Mouse (Mus musculus): Measurements from ENCODE around the gene Stard3nl. TPM values are rescaled to one million over a fixed set of nuclear protein-coding genes. Genes with fewer than 3 reads are reported as not detected.
A peak's percentile ranks its signal among the peaks of the same experiment; 100 is the strongest.

Gene Stard3nl
- polyA plus RNA-seq, 1 experiment from 2014 or later: 132 TPM

GRCm38 (mm10) chr13:19407953-19408352, 12.4 kb upstream of the Stard3nl start:
- Histone ChIP-seq H3K4me2 (no peak overlapping the region), H3K27me3 (no peaks in the 10 kb centered on the region), H3K4me1 (no peaks in the 10 kb centered on the region), H3K9ac (no peak overlapping the region), H3K36me3 (replicated peaks) (no peaks in the 10 kb centered on the region), H3K4me3 (replicated peaks) (no peak overlapping the region), H3K27ac (no peak overlapping the region), H3K9me3 (no peaks in the 10 kb centered on the region)
- WGBS: 92% methylated on average over 2 of the region's 2 CpGs
- no peak for ATAC-seq (ENCODE audit: low FRiP score)

- H3K27me3 ChIP-seq: no peaks in the 10 kb centered on the region
- WGBS: 86% methylated on average over 2 of the region's 2 CpGs
- no peaks in the 10 kb centered on the region for H3K36me3 ChIP-seq (replicated peaks)
- no peaks in the 10 kb centered on the region for H3K9me3 ChIP-seq
- H3K4me1 ChIP-seq: no peaks in the 10 kb centered on the region
- no peak for ATAC-seq (ENCODE audit: low FRiP score)
- H3K9ac ChIP-seq: no peak overlapping the region
- H3K27ac ChIP-seq: no peak overlapping the region
- H3K4me3 ChIP-seq (replicated peaks): no peak overlapping the region
- no peak overlapping the region for H3K4me2 ChIP-seq
Measured at GRCm38 (mm10) chr13:19404623-19405022, 9.0 kb upstream of the Stard3nl start.

- peak overlapping the region; percentile 89 for H3K9ac ChIP-seq
- H3K9me3 ChIP-seq: no peaks in the 10 kb centered on the region
- peak overlapping the region; percentile 82 for H3K4me3 ChIP-seq (replicated peaks)
- H3K27me3 ChIP-seq: no peaks in the 10 kb centered on the region
- WGBS: under 1% methylated on average over 25 of the region's 25 CpGs
- no peaks in the 10 kb centered on the region for H3K36me3 ChIP-seq (replicated peaks)
- peak; percentile 86 for ATAC-seq (ENCODE audit: low FRiP score)
- H3K4me1 ChIP-seq: peaks cover 25% of the 10 kb centered on the region
- peak overlapping the region; percentile 60 for H3K4me2 ChIP-seq
- H3K27ac ChIP-seq: peak overlapping the region; percentile 83
Measured at GRCm38 (mm10) chr13:19394798-19395687, 552 bp downstream of the Stard3nl start.

- peak overlapping the region; percentile 60 for H3K4me2 ChIP-seq
Measured at GRCm38 (mm10) chr13:19394171-19394570, 1.4 kb downstream of the Stard3nl start.

GRCm38 (mm10) chr13:19393731-19394130, 1.9 kb downstream of the Stard3nl start:
- no peaks in the 10 kb centered on the region for H3K27me3 ChIP-seq
- no peaks in the 10 kb centered on the region for H3K36me3 ChIP-seq (replicated peaks)
- no peak overlapping the region for H3K9ac ChIP-seq
- WGBS: 81% methylated on average over 2 of the region's 2 CpGs
- no peaks in the 10 kb centered on the region for H3K9me3 ChIP-seq
- no peak overlapping the region; the same call in 1 of the 2 replicates for H3K4me2 ChIP-seq
- no peak overlapping the region for H3K27ac ChIP-seq
- no peak for ATAC-seq (ENCODE audit: low FRiP score)
- H3K4me3 ChIP-seq (replicated peaks): no peak overlapping the region
- H3K4me1 ChIP-seq: peaks cover 28% of the 10 kb centered on the region

More at GRCm38 (mm10) chr13:19394171-19394570, 1.4 kb downstream of the Stard3nl start:
- H3K4me3 ChIP-seq (replicated peaks): no peak overlapping the region; the same call in 1 of the 2 replicates
- H3K27ac ChIP-seq: no peak overlapping the region
- no peak overlapping the region for H3K9ac ChIP-seq
- WGBS: 75% methylated on average over 4 of the region's 4 CpGs
- H3K9me3 ChIP-seq: no peaks in the 10 kb centered on the region
- no peak for ATAC-seq (ENCODE audit: low FRiP score)
- H3K27me3 ChIP-seq: no peaks in the 10 kb centered on the region
- no peaks in the 10 kb centered on the region for H3K36me3 ChIP-seq (replicated peaks)
- H3K4me1 ChIP-seq: peaks cover 28% of the 10 kb centered on the region

GRCm38 (mm10) chr13:19391608-19392007, 4.0 kb downstream of the Stard3nl start:
- H3K27me3 ChIP-seq: no peaks in the 10 kb centered on the region
- no peak overlapping the region for H3K4me2 ChIP-seq
- no peak overlapping the region for H3K27ac ChIP-seq
- peaks cover 26% of the 10 kb centered on the region for H3K4me1 ChIP-seq
- 89% methylated on average over 4 of the region's 4 CpGs for WGBS
- H3K36me3 ChIP-seq (replicated peaks): no peaks in the 10 kb centered on the region
- H3K9me3 ChIP-seq: no peaks in the 10 kb centered on the region
- H3K4me3 ChIP-seq (replicated peaks): no peak overlapping the region
- ATAC-seq (ENCODE audit: low FRiP score): no peak
- H3K9ac ChIP-seq: no peak overlapping the region

GRCm38 (mm10) chr13:19390296-19390695, 5.3 kb downstream of the Stard3nl start:
- Histone ChIP-seq H3K4me2 (no peak overlapping the region), H3K4me3 (replicated peaks) (no peak overlapping the region), H3K9me3 (no peaks in the 10 kb centered on the region), H3K9ac (no peak overlapping the region), H3K27ac (no peak overlapping the region), H3K36me3 (replicated peaks) (no peaks in the 10 kb centered on the region), H3K27me3 (no peaks in the 10 kb centered on the region), H3K4me1 (peaks cover 24% of the 10 kb centered on the region)
- ATAC-seq (ENCODE audit: low FRiP score): no peak
- WGBS: 67% methylated on average over 4 of the region's 4 CpGs

- Histone ChIP-seq H3K9ac (no peak overlapping the region), H3K4me1 (peaks cover 23% of the 10 kb centered on the region), H3K27ac (no peak overlapping the region), H3K27me3 (no peaks in the 10 kb centered on the region), H3K9me3 (no peaks in the 10 kb centered on the region), H3K36me3 (replicated peaks) (no peaks in the 10 kb centered on the region), H3K4me3 (replicated peaks) (no peak overlapping the region), H3K4me2 (no peak overlapping the region)
- 41% methylated on average over 12 of the region's 12 CpGs for WGBS
- no peak for ATAC-seq (ENCODE audit: low FRiP score)
Measured at GRCm38 (mm10) chr13:19389896-19390295, 5.7 kb downstream of the Stard3nl start.

- Histone ChIP-seq H3K27me3 (no peaks in the 10 kb centered on the region), H3K4me1 (peaks cover 19% of the 10 kb centered on the region), H3K4me2 (no peak overlapping the region), H3K4me3 (replicated peaks) (no peak overlapping the region), H3K9ac (no peak overlapping the region), H3K36me3 (replicated peaks) (no peaks in the 10 kb centered on the region), H3K27ac (no peak overlapping the region), H3K9me3 (no peaks in the 10 kb centered on the region)
- ATAC-seq (ENCODE audit: low FRiP score): no peak
- WGBS: 97% methylated on average over 1 of the region's 1 CpGs
Measured at GRCm38 (mm10) chr13:19389434-19389833, 6.2 kb downstream of the Stard3nl start.

GRCm38 (mm10) chr13:19385226-19385625, 10.4 kb downstream of the Stard3nl start:
- 92% methylated on average over 4 of the region's 4 CpGs for WGBS
- Histone ChIP-seq H3K4me1 (0 out of 2 replicates have a peak, but pooled peaks cover 4% of the 10 kb centered on the region), H3K36me3 (replicated peaks) (no peaks in the 10 kb centered on the region), H3K27ac (no peak overlapping the region), H3K4me2 (no peak overlapping the region), H3K9me3 (no peaks in the 10 kb centered on the region), H3K9ac (no peak overlapping the region), H3K4me3 (replicated peaks) (no peak overlapping the region), H3K27me3 (no peaks in the 10 kb centered on the region)
- ATAC-seq (ENCODE audit: low FRiP score): no peak

GRCm38 (mm10) chr13:19381112-19381828, 14.3 kb downstream of the Stard3nl start:
- Histone ChIP-seq H3K4me1 (no peaks in the 10 kb centered on the region), H3K9me3 (no peaks in the 10 kb centered on the region), H3K36me3 (replicated peaks) (no peaks in the 10 kb centered on the region), H3K4me3 (replicated peaks) (no peak overlapping the region), H3K4me2 (no peak overlapping the region), H3K27me3 (no peaks in the 10 kb centered on the region), H3K27ac (no peak overlapping the region), H3K9ac (no peak overlapping the region)
- 87% methylated on average over 9 of the region's 9 CpGs for WGBS
- ATAC-seq (ENCODE audit: low FRiP score): no peak

GRCm38 (mm10) chr13:19379313-19379712, 16.3 kb downstream of the Stard3nl start:
- H3K4me3 ChIP-seq (replicated peaks): no peak overlapping the region
- H3K4me1 ChIP-seq: no peaks in the 10 kb centered on the region
- no peak overlapping the region for H3K9ac ChIP-seq
- H3K36me3 ChIP-seq (replicated peaks): no peaks in the 10 kb centered on the region
- 81% methylated on average over 6 of the region's 6 CpGs for WGBS
- H3K27me3 ChIP-seq: no peaks in the 10 kb centered on the region
- ATAC-seq (ENCODE audit: low FRiP score): no peak
- no peak overlapping the region for H3K4me2 ChIP-seq
- H3K27ac ChIP-seq: no peak overlapping the region
- H3K9me3 ChIP-seq: no peaks in the 10 kb centered on the region

All from forebrain, embryonic 12.5 days (tissue).